Mouse (Mus musculus) liver, embryonic 15.5 days (tissue): ENCODE measurements around the gene Gpd2. TPM values are rescaled to one million over a fixed set of nuclear protein-coding genes. Genes with fewer than 3 reads are reported as not detected.

Experiments used
- ATAC-seq: fragments of 200-750 bp; cut with Nextera tagmentation; 2 replicates; pipeline ENCODE4 v1.8.0; 2017; ENCODE audit warnings: moderate number of reproducible peaks, mild to moderate bottlenecking, moderate library complexity; ENCODE audit not compliant: insufficient read depth
- H3K27ac ChIP-seq: fragments of 300-500 bp; sonication (generic); replicated peaks from 2 replicates; pipeline ENCODE4 v1.5.1; 2015; ENCODE audit warnings: mild to moderate bottlenecking, inconsistent platforms
- H3K27me3 ChIP-seq: fragments of 300-500 bp; sonication (generic); 2 replicates; pipeline ENCODE4 v1.6.1; 2015; ENCODE audit warnings: mild to moderate bottlenecking, inconsistent platforms
- H3K36me3 ChIP-seq: fragments of 300-500 bp; sonication (generic); replicated peaks from 2 replicates; pipeline ENCODE4 v1.6.1; 2015; ENCODE audit warnings: moderate library complexity, mild to moderate bottlenecking, inconsistent platforms
- H3K4me1 ChIP-seq: fragments of 300-500 bp; sonication (generic); replicated peaks from 2 replicates; pipeline ENCODE4 v1.6.1; 2015; ENCODE audit warnings: inconsistent platforms
- H3K4me2 ChIP-seq: fragments of 300-500 bp; sonication (generic); 2 replicates; pipeline ENCODE4 v1.6.1; 2015; ENCODE audit warnings: moderate library complexity, mild to moderate bottlenecking, inconsistent platforms
- H3K4me3 ChIP-seq: fragments of 300-500 bp; sonication (generic); replicated peaks from 2 replicates; pipeline ENCODE4 v1.5.1; 2015; ENCODE audit warnings: mild to moderate bottlenecking, inconsistent platforms
- H3K9ac ChIP-seq: fragments of 300-500 bp; sonication (generic); 2 replicates; pipeline ENCODE4 v1.6.1; 2015; ENCODE audit warnings: moderate library complexity, mild to moderate bottlenecking, inconsistent platforms
- H3K9me3 ChIP-seq: fragments of 300-500 bp; sonication (generic); replicated peaks from 2 replicates; pipeline ENCODE4 v1.6.1; 2016; ENCODE audit warnings: inconsistent platforms
- WGBS: fragments of 180-500 bp; shearing (Covaris S2); methylation state at CpG from one replicate; pipeline ENCODE4 v1.1.7; 2015; ENCODE audit warnings: mixed read lengths; ENCODE audit not compliant: insufficient replicate concordance; 5-methylcytosine and 5-hydroxymethylcytosine counted together
- polyA plus RNA-seq: library from polyadenylated mRNA; unstranded; fragments of >200 nt; fragmentation: Nextera tagmentation; extraction: Ambion mirVana; gene quantifications from 2 replicates; pipeline ENCODE4 v1.2.1, GENCODE M21; 2015

Gene Gpd2
- polyA plus RNA-seq, 1 experiment from 2014 or later = 5.6 TPM

GRCm38 (mm10) chr2:57397727-57398126 lies 160.3 kb downstream of the Gpd2 start:
- no peak overlapping the region for H3K4me3 ChIP-seq

GRCm38 (mm10) chr2:57407414-57408019 lies 170.1 kb downstream of the Gpd2 start:
- 62% methylated on average over 4 of the region's 4 CpGs for WGBS

More at GRCm38 (mm10) chr2:57397727-57398126, 160.3 kb downstream of the Gpd2 start:
- H3K36me3 ChIP-seq = no peaks in the 10 kb centered on the region
- 69% methylated on average over 3 of the region's 3 CpGs for WGBS
- no peak overlapping the region for H3K9ac ChIP-seq
- H3K9me3 ChIP-seq = no peaks in the 10 kb centered on the region
- H3K4me2 ChIP-seq = no peak overlapping the region
- ATAC-seq = no peak
- no peaks in the 10 kb centered on the region for H3K4me1 ChIP-seq
- H3K27ac ChIP-seq = no peak overlapping the region
- no peaks in the 10 kb centered on the region for H3K27me3 ChIP-seq

GRCm38 (mm10) chr2:57408413-57408812 lies 171.0 kb downstream of the Gpd2 start:
- Histone ChIP-seq H3K4me2 (no peak overlapping the region), H3K9ac (no peak overlapping the region), H3K36me3 (no peaks in the 10 kb centered on the region), H3K27ac (no peak overlapping the region), H3K27me3 (no peaks in the 10 kb centered on the region), H3K4me1 (no peaks in the 10 kb centered on the region), H3K9me3 (no peaks in the 10 kb centered on the region), H3K4me3 (no peak overlapping the region)
- ATAC-seq = no peak
- WGBS = 66% methylated on average over 4 of the region's 4 CpGs

More at GRCm38 (mm10) chr2:57407414-57408019, 170.1 kb downstream of the Gpd2 start:
- Histone ChIP-seq H3K4me1 (no peaks in the 10 kb centered on the region), H3K27me3 (no peaks in the 10 kb centered on the region), H3K36me3 (no peaks in the 10 kb centered on the region), H3K4me2 (no peak overlapping the region), H3K27ac (no peak overlapping the region), H3K9ac (no peak overlapping the region), H3K9me3 (no peaks in the 10 kb centered on the region), H3K4me3 (no peak overlapping the region)
- ATAC-seq = no peak

GRCm38 (mm10) chr2:57411551-57411950 lies 174.1 kb downstream of the Gpd2 start:
- WGBS = 59% methylated on average over 2 of the region's 2 CpGs
- Histone ChIP-seq H3K36me3 (no peaks in the 10 kb centered on the region), H3K4me1 (no peaks in the 10 kb centered on the region), H3K27me3 (no peaks in the 10 kb centered on the region), H3K4me3 (no peak overlapping the region), H3K4me2 (no peak overlapping the region), H3K9me3 (no peaks in the 10 kb centered on the region), H3K27ac (no peak overlapping the region), H3K9ac (no peak overlapping the region)
- no peak for ATAC-seq

GRCm38 (mm10) chr2:57414550-57415160 lies 177.2 kb downstream of the Gpd2 start:
- WGBS = 67% methylated on average over 9 of the region's 9 CpGs
- H3K27ac ChIP-seq = no peak overlapping the region
- H3K4me1 ChIP-seq = no peaks in the 10 kb centered on the region
- no peak for ATAC-seq
- H3K4me2 ChIP-seq = no peak overlapping the region
- H3K4me3 ChIP-seq = no peak overlapping the region
- no peaks in the 10 kb centered on the region for H3K27me3 ChIP-seq
- H3K9ac ChIP-seq = no peak overlapping the region
- H3K36me3 ChIP-seq = no peaks in the 10 kb centered on the region
- no peaks in the 10 kb centered on the region for H3K9me3 ChIP-seq

- Histone ChIP-seq H3K27ac (no peak overlapping the region), H3K4me1 (no peaks in the 10 kb centered on the region), H3K4me3 (no peak overlapping the region), H3K27me3 (no peaks in the 10 kb centered on the region), H3K9ac (no peak overlapping the region), H3K36me3 (no peaks in the 10 kb centered on the region), H3K4me2 (no peak overlapping the region), H3K9me3 (no peaks in the 10 kb centered on the region)
- 57% methylated on average over 1 of the region's 1 CpGs for WGBS
- ATAC-seq = no peak
Observed at GRCm38 (mm10) chr2:57416711-57417110, 179.3 kb downstream of the Gpd2 start.

Other genes starting within 250 kb of the Gpd2 start
- 0.28 and 0.31 TPM in 2 replicates for gene Nr4a2, start 113.6 kb upstream of the Gpd2 start, polyA plus RNA-seq